Mouse (Mus musculus) gastrocnemius, postnatal 36 days (tissue): Measurements from ENCODE around the gene Srpr. TPM values are rescaled to one million over a fixed set of nuclear protein-coding genes. Genes with fewer than 3 reads are reported as not detected.

ENCODE experiments used
- DNase-seq, 2 experiments: peaks; one replicate each; pipeline ENCODE4 v3.0.0; 2022
- intact Hi-C: fragments of 180-260 bp; cut with DNase I; formaldehyde crosslinking; loops from one replicate; pipeline ENCODE4 v1.15.1; 2025
- long read RNA-seq, 2 experiments: library from polyadenylated mRNA; stranded (forward); transcript quantifications; one replicate each; pipeline ENCODE4 v2.0.0; 2021
- total RNA-seq, 2 experiments: library from RNA; stranded (reverse); gene quantifications; 2 replicates each; pipeline ENCODE4 v1.2.3; 2021

Srpr gene
- 100 to 1,000 TPM; 190 to 215 TPM for total RNA-seq
- long read RNA-seq, experiment 1, transcript Srpr-201 (14 exons, 2,993 nt): major isoform, 133 of 172 reads
- long read RNA-seq, experiment 1, partial matches to known transcripts: 29 of 172 reads
- long read RNA-seq, experiment 1, other reads (novel, unspliced or antisense): 10 of 172 reads
- long read RNA-seq, experiment 2, transcript Srpr-201 (14 exons, 2,993 nt): major isoform, 213 of 280 reads
- long read RNA-seq, experiment 2, partial matches to known transcripts: 55 of 280 reads
- long read RNA-seq, experiment 2, other reads (novel, unspliced or antisense): 12 of 280 reads

GRCm38 (mm10) chr9:35199772-35200471, at the start of gene Srpr, which contains the start of gene Tirap:
Gene Srpr, plus strand, starts transcription at chr9:35200175.
Gene Tirap, minus strand, starts transcription at chr9:35200291.
- intact Hi-C loops: loop anchor here (1.0 kb wide), 1 partner anchor 67 kb away; the partner anchor contains the start of genes Fam118b and Rpusd4
- peak; percentile 93 to 94 for DNase-seq

GRCm38 (mm10) chr9:35152923-35153322, 47.1 kb upstream of the Srpr start:
- intact Hi-C loops: no loop called here
- no peak for DNase-seq

- peak; percentile 28 to 43 for DNase-seq
- intact Hi-C loops: no loop called here
Observed at GRCm38 (mm10) chr9:35156002-35156710, 43.8 kb upstream of the Srpr start.

GRCm38 (mm10) chr9:35156862-35157261, 43.1 kb upstream of the Srpr start:
- no peak for DNase-seq
- intact Hi-C loops: no loop called here

GRCm38 (mm10) chr9:35158477-35158876, 41.5 kb upstream of the Srpr start:
- intact Hi-C loops: no loop called here
- no peak for DNase-seq

- DNase-seq: no peak
- intact Hi-C loops: loop anchor here (5.0 to 10.0 kb wide), 2 partner anchors 103 to 666 kb away; no protein-coding TSS in a partner anchor
Observed at GRCm38 (mm10) chr9:35160662-35161061, 39.3 kb upstream of the Srpr start.

- no peak for DNase-seq
- intact Hi-C loops: loop anchor here (5.0 to 10.0 kb wide), 2 partner anchors 104 to 667 kb away; no protein-coding TSS in a partner anchor
Observed at GRCm38 (mm10) chr9:35161721-35162120, 38.3 kb upstream of the Srpr start.

- intact Hi-C loops: loop anchor here (5.0 to 10.0 kb wide), 2 partner anchors 106 to 668 kb away; no protein-coding TSS in a partner anchor
- DNase-seq: peak; percentile 76 to 78
Observed at GRCm38 (mm10) chr9:35163011-35163690, 36.8 kb upstream of the Srpr start.

- intact Hi-C loops: loop anchor here (5.0 to 10.0 kb wide), 2 partner anchors 107 to 670 kb away; no protein-coding TSS in a partner anchor
- no peak for DNase-seq
Observed at GRCm38 (mm10) chr9:35164142-35164874, 35.7 kb upstream of the Srpr start.

- DNase-seq: no peak
- intact Hi-C loops: loop anchor here (5.0 to 10.0 kb wide), 3 partner anchors 49 to 671 kb away; partner anchors contain the start of gene St3gal4
Observed at GRCm38 (mm10) chr9:35166144-35166797, 33.7 kb upstream of the Srpr start.

- intact Hi-C loops: loop anchor here (5.0 to 10.0 kb wide), 3 partner anchors 50 to 672 kb away; partner anchors contain the start of gene St3gal4
- DNase-seq: no peak
Observed at GRCm38 (mm10) chr9:35166798-35167635, 33.0 kb upstream of the Srpr start.

GRCm38 (mm10) chr9:35170071-35170470, 29.9 kb upstream of the Srpr start:
- intact Hi-C loops: no loop called here
- no peak for DNase-seq

GRCm38 (mm10) chr9:35173331-35173730, 26.6 kb upstream of the Srpr start:
- DNase-seq: no peak
- intact Hi-C loops: no loop called here

GRCm38 (mm10) chr9:35175251-35176123, 24.5 kb upstream of the Srpr start, which contains the start of gene Dcps:
Gene Dcps, minus strand, starts transcription at chr9:35176061.
- intact Hi-C loops: no loop called here

GRCm38 (mm10) chr9:35176124-35176659, 23.8 kb upstream of the Srpr start:
- no peak for DNase-seq
- intact Hi-C loops: no loop called here

More at GRCm38 (mm10) chr9:35175251-35176123, 24.5 kb upstream of the Srpr start, which contains the start of gene Dcps:
- peak; percentile 87 for DNase-seq

GRCm38 (mm10) chr9:35182832-35183231, 17.1 kb upstream of the Srpr start:
- no peak for DNase-seq
- intact Hi-C loops: no loop called here
